Mouse (Mus musculus) spleen, postnatal 4 days (tissue): ENCODE measurements around the gene Crnkl1.

Source experiments
- DNase-seq, 2 experiments: peaks; one replicate each; pipeline ENCODE4 v3.0.0; 2022; ENCODE audit warnings: low spot score in 2 of 2

The Crnkl1 gene

DNA sequence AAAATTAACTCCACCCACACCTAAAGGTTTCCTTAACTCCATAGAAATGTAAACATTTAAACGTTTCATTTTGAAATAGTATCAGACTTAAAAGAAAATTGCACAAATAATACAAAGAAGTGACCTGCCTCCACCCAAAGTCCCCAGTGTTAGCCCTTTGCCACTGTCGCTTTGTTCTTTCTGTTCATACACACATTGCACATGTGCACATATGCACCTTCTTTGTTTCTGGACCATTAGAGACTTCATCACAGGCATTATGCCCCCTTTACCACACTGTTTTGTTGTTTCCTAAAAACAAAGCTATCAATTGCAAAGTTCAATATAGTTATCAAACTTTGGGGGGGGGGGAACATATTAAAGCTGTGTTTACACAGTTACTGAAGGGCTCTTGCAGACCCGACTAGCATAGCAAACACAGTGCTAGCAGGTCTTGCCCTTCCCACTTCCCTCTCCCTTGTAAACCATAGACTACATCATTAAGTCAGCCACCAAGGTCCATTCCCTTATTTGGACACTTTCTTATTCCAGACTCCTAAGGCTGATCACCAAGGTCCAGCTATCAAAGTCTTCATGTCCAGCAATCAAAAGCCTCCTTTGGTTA lies 59.8 kb downstream of the Crnkl1 start:
- DNase-seq: no peak

- no peak for DNase-seq
Observed at GRCm38 (mm10) chr2:145873953-145874352, 60.9 kb downstream of the Crnkl1 start.

DNA sequence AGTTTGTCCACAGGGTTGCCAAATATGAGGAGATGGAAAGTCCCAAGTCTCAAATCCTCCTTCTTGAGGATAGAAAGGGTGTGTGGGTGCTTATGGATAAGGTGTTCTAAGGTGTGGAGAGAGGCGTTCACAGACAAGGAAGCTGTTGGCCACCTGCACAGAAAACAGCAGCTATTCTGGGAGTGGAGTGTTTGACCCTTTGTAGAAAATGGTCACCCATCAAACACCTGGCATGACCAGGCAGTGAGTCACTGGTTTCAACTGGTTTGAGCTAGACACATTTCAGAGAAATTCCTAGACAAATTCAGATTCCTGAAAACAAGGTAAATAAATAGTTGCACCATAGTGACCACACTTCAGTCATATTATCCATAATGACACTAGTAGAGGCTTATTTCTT lies 62.7 kb downstream of the Crnkl1 start:
- no peak for DNase-seq

DNA sequence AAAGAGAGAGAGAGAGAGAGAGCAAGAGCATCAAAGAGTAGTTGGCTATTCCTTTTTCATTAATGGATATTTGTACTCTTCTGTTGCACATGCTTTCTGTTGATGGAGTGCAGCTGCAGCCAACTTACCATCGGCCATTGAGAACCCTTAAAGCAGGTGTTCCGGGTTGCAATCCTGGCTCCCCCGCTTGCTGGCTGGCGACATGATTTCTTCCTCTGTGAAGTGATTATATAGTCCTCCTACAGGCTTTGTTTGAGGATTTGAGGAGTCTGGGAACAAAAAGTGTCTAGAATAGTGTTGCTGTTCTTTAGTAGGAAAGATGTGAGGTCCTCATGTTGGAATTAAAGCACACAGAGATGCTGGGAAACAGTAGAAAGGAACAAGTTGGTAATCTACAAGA lies 63.5 kb downstream of the Crnkl1 start:
- DNase-seq: no peak
